Mouse (Mus musculus) midbrain, postnatal 0 days (tissue): ENCODE measurements around the gene Dennd1c. TPM values are rescaled to one million over a fixed set of nuclear protein-coding genes. Genes with fewer than 3 reads are reported as not detected.

Experiments
- ATAC-seq: fragments of 200-750 bp; cut with Nextera tagmentation; 2 replicates; pipeline ENCODE4 v1.8.0; 2017; ENCODE audit warnings: moderate number of reproducible peaks, mild to moderate bottlenecking, moderate TSS enrichment, moderate library complexity; ENCODE audit not compliant: low FRiP score
- DNase-seq: peaks from one replicate; pipeline ENCODE4 v3.0.0-alpha.2; 2015; ENCODE audit warnings: low spot score
- H3K27ac ChIP-seq: fragments of 300-500 bp; sonication (generic); 2 replicates; pipeline ENCODE4 v1.5.1; 2014; ENCODE audit warnings: low read depth, mild to moderate bottlenecking, low read length, mixed read lengths
- H3K27me3 ChIP-seq: fragments of 300-500 bp; sonication (generic); 2 replicates; pipeline ENCODE4 v1.6.1; 2014; ENCODE audit warnings: low read length, control low read depth, mixed read lengths; ENCODE audit not compliant: insufficient read depth
- H3K36me3 ChIP-seq: fragments of 300-500 bp; sonication (generic); 2 replicates; pipeline ENCODE4 v1.6.1; 2014; ENCODE audit warnings: low read length, control low read depth, mixed read lengths; ENCODE audit not compliant: insufficient read depth
- H3K4me1 ChIP-seq: fragments of 300-500 bp; sonication (generic); 2 replicates; pipeline ENCODE4 v1.6.1; 2014; ENCODE audit warnings: mild to moderate bottlenecking, control low read depth, antibody characterized with exemption, low read length, mixed read lengths; ENCODE audit not compliant: insufficient read depth
- H3K4me2 ChIP-seq: fragments of 300-500 bp; sonication (generic); 2 replicates; pipeline ENCODE4 v1.6.1; 2014; ENCODE audit warnings: low read depth, mild to moderate bottlenecking, low read length, mixed read lengths; ENCODE audit not compliant: poor library complexity, severe bottlenecking
- H3K4me3 ChIP-seq: fragments of 300-500 bp; sonication (generic); 2 replicates; pipeline ENCODE4 v1.5.1; 2014; ENCODE audit warnings: low read depth, mild to moderate bottlenecking, low read length, moderate library complexity
- H3K9ac ChIP-seq: fragments of 300-500 bp; sonication (generic); replicated peaks from 2 replicates; pipeline ENCODE4 v1.6.1; 2014; ENCODE audit warnings: mild to moderate bottlenecking, low read length, moderate library complexity, mixed read lengths; ENCODE audit not compliant: poor library complexity, severe bottlenecking
- H3K9me3 ChIP-seq: fragments of 300-500 bp; sonication (generic); 2 replicates; pipeline ENCODE4 v1.6.1; 2016; ENCODE audit warnings: low read length, control low read depth
- CTCF ChIP-seq: IDR thresholded peaks from 2 replicates; pipeline ENCODE4 v1.5.1; 2016; ENCODE audit warnings: antibody characterized with exemption, mild to moderate bottlenecking
- WGBS: fragments of 180-500 bp; shearing (Covaris S2); extraction: QIAGEN DNeasy Blood & Tissue Kit; methylation state at CpG from one replicate; pipeline ENCODE4 v1.1.7; 2014; 5-methylcytosine and 5-hydroxymethylcytosine counted together
- polyA plus RNA-seq: library from polyadenylated mRNA; unstranded; fragments of >200 nt; fragmentation: Nextera tagmentation; extraction: Ambion mirVana; gene quantifications from 2 replicates; pipeline ENCODE4 v1.2.1, GENCODE M21; 2015
- total RNA-seq: library from RNA; depleted of rRNA; stranded (reverse); fragments of >200 nt; gene quantifications from 2 replicates; pipeline ENCODE4 v1.2.3, GENCODE M21; 2014

Gene Dennd1c
- total and polyA plus RNA-seq, 2 experiments from 2014 or later, result 0.27 to 1.9 TPM

- no peak for TF ChIP-seq CTCF
- no peak overlapping the region for H3K4me3 ChIP-seq
Measured at GRCm38 (mm10) chr17:57099629-57100325, 21.5 kb upstream of the Dennd1c start.

GRCm38 (mm10) chr17:57098321-57098720 is 20.0 kb upstream of the Dennd1c start:
- no peak for ATAC-seq
- Histone ChIP-seq H3K4me3 (no peak overlapping the region), H3K4me2 (no peak overlapping the region), H3K4me1 (no peaks in the 10 kb centered on the region; the same call in 1 of the 2 replicates), H3K36me3 (no peaks in the 10 kb centered on the region), H3K27ac (no peak overlapping the region), H3K9ac (no peak overlapping the region), H3K27me3 (no peaks in the 10 kb centered on the region), H3K9me3 (no peaks in the 10 kb centered on the region)
- DNase-seq, result no peak
- 82% methylated on average over 5 of the region's 5 CpGs for WGBS
- no peak for TF ChIP-seq CTCF

More at GRCm38 (mm10) chr17:57099629-57100325, 21.5 kb upstream of the Dennd1c start:
- WGBS, result 8% methylated on average over 10 of the region's 10 CpGs
- H3K9ac ChIP-seq, result no peak overlapping the region
- H3K9me3 ChIP-seq, result no peaks in the 10 kb centered on the region
- DNase-seq, result peak; percentile 17
- H3K36me3 ChIP-seq, result no peaks in the 10 kb centered on the region
- ATAC-seq, result no peak
- no peaks in the 10 kb centered on the region for H3K27me3 ChIP-seq
- no peaks in the 10 kb centered on the region; the same call in 1 of the 2 replicates for H3K4me1 ChIP-seq
- no peak overlapping the region for H3K4me2 ChIP-seq
- H3K27ac ChIP-seq, result no peak overlapping the region

GRCm38 (mm10) chr17:57096623-57096920 is 18.3 kb upstream of the Dennd1c start:
- no peaks in the 10 kb centered on the region; the same call in 1 of the 2 replicates for H3K4me1 ChIP-seq
- ATAC-seq, result peak; percentile 69
- no peaks in the 10 kb centered on the region for H3K9me3 ChIP-seq
- no peak overlapping the region for H3K9ac ChIP-seq
- no peak overlapping the region for H3K27ac ChIP-seq
- H3K36me3 ChIP-seq, result no peaks in the 10 kb centered on the region
- peak; percentile 91 for TF ChIP-seq CTCF
- 2% methylated on average over 11 of the region's 11 CpGs for WGBS
- H3K4me2 ChIP-seq, result peak overlapping the region; percentile 48
- DNase-seq, result peak; percentile 71
- peak overlapping the region; percentile 15 for H3K4me3 ChIP-seq
- no peaks in the 10 kb centered on the region for H3K27me3 ChIP-seq

GRCm38 (mm10) chr17:57095855-57096622 is 17.7 kb upstream of the Dennd1c start:
- Histone ChIP-seq H3K4me1 (no peaks in the 10 kb centered on the region; the same call in 1 of the 2 replicates), H3K4me3 (peak overlapping the region; percentile 15), H3K4me2 (peak overlapping the region; percentile 48), H3K9me3 (no peaks in the 10 kb centered on the region), H3K27me3 (no peaks in the 10 kb centered on the region), H3K36me3 (no peaks in the 10 kb centered on the region), H3K27ac (no peak overlapping the region), H3K9ac (no peak overlapping the region; the same call in 1 of the 2 replicates)
- ATAC-seq (peak; percentile 61), DNase-seq (peak; percentile 68)
- WGBS, result 2% methylated on average over 18 of the region's 19 CpGs
- no peak for TF ChIP-seq CTCF

- Histone ChIP-seq H3K27me3 (no peaks in the 10 kb centered on the region), H3K36me3 (no peaks in the 10 kb centered on the region), H3K4me3 (no peak overlapping the region), H3K9me3 (no peaks in the 10 kb centered on the region), H3K4me1 (no peaks in the 10 kb centered on the region; the same call in 1 of the 2 replicates), H3K4me2 (no peak overlapping the region), H3K27ac (no peak overlapping the region), H3K9ac (no peak overlapping the region)
- DNase-seq (no peak), ATAC-seq (no peak)
- TF ChIP-seq CTCF, result no peak
- WGBS, result 97% methylated on average over 3 of the region's 3 CpGs
Measured at GRCm38 (mm10) chr17:57094222-57094621, 15.9 kb upstream of the Dennd1c start.
